Mouse (Mus musculus) spleen, adult 2 months (tissue): Measurements from ENCODE around the gene 6330409D20Rik.

Experiments used
- CTCF ChIP-seq: fragments of 200-500 bp; IDR thresholded peaks from 2 replicates; pipeline ENCODE4 v1.5.1; 2011; ENCODE audit warnings: mild to moderate bottlenecking, inconsistent platforms; ENCODE audit not compliant: insufficient read depth, insufficient read length, insufficient replicate concordance; ENCODE audit errors: extremely low read depth
- POLR2A ChIP-seq: fragments of 200-500 bp; IDR thresholded peaks from 2 replicates; pipeline ENCODE4 v1.6.1; 2011; ENCODE audit warnings: low read depth, low read length, inconsistent platforms

- TF ChIP-seq CTCF (no peak), POLR2A (no peak)
Measured at GRCm38 (mm10) chr2:32710425-32710824, 30.4 kb downstream of the 6330409D20Rik start.
